Mouse (Mus musculus) bone marrow macrophage, adult 2 months (primary cell): ENCODE data around the gene Mbd3. TPM values are rescaled to one million over a fixed set of nuclear protein-coding genes. Genes with fewer than 3 reads are reported as not detected.

Experiments
- H3K27ac ChIP-seq: 2 replicates; pipeline ENCODE4 v1.5.1; 2012; ENCODE audit warnings: low read depth, low read length; ENCODE audit not compliant: insufficient read depth
- H3K4me1 ChIP-seq: 2 replicates; pipeline ENCODE4 v1.6.1; 2012; ENCODE audit warnings: low read length; ENCODE audit not compliant: control insufficient read depth, insufficient read depth
- H3K4me3 ChIP-seq: 2 replicates; pipeline ENCODE4 v1.5.1; 2012; ENCODE audit warnings: mild to moderate bottlenecking, low read length, moderate library complexity; ENCODE audit not compliant: insufficient read depth
- CTCF ChIP-seq: IDR thresholded peaks from 2 replicates; pipeline ENCODE4 v1.5.1; 2012; ENCODE audit warnings: low read depth, mild to moderate bottlenecking, low read length, moderate library complexity
- POLR2A ChIP-seq: IDR thresholded peaks from 2 replicates; pipeline ENCODE4 v1.6.1; 2012; ENCODE audit warnings: mild to moderate bottlenecking, low read depth, low read length, borderline replicate concordance
- polyA plus RNA-seq: library from polyadenylated mRNA; stranded (reverse); fragments of >200 nt; gene quantifications from 2 replicates; pipeline ENCODE4 v1.2.4, GENCODE M21; 2012; ENCODE audit not compliant: missing spikeins, insufficient read depth, insufficient read length

Mbd3 gene
- polyA plus RNA-seq, 1 experiment: 55.6 TPM

- no peak for TF ChIP-seq POLR2A
- no peak; the same call in 1 of the 2 replicates for TF ChIP-seq CTCF
- H3K4me3 ChIP-seq: no peak overlapping the region
- no peak overlapping the region for H3K27ac ChIP-seq
- H3K4me1 ChIP-seq: peaks cover 3% of the 10 kb centered on the region; the same call in 1 of the 2 replicates
Observed at GRCm38 (mm10) chr10:80343425-80343895, 55.9 kb downstream of the Mbd3 start.

GRCm38 (mm10) chr10:80342749-80343424 lies 56.5 kb downstream of the Mbd3 start:
- TF ChIP-seq POLR2A: no peak
- peaks cover 3% of the 10 kb centered on the region; the same call in 1 of the 2 replicates for H3K4me1 ChIP-seq
- no peak overlapping the region for H3K27ac ChIP-seq
- H3K4me3 ChIP-seq: peak overlapping the region; percentile 15; the same call in 1 of the 2 replicates

Other genes starting within 250 kb of the Mbd3 start
- 48.0 and 49.8 TPM in 2 replicates for gene Cirbp, start 233.6 kb downstream of the Mbd3 start, polyA plus RNA-seq
- gene 1600002K03Rik, start 226.6 kb downstream of the Mbd3 start, polyA plus RNA-seq: 22.7 and 23.9 TPM in 2 replicates
- gene Efna2, start 220.1 kb downstream of the Mbd3 start, polyA plus RNA-seq: 0.51 and 1.0 TPM in 2 replicates
- 27.2 and 36.2 TPM in 2 replicates for gene Mum1, start 173.1 kb downstream of the Mbd3 start, polyA plus RNA-seq
- 104 and 108 TPM in 2 replicates for gene Ndufs7, start 150.4 kb downstream of the Mbd3 start, polyA plus RNA-seq
- gene Gamt, start 138.5 kb downstream of the Mbd3 start, polyA plus RNA-seq: 19.5 and 26.3 TPM in 2 replicates
- 103 and 109 TPM in 2 replicates for gene Dazap1, start 138.1 kb downstream of the Mbd3 start, polyA plus RNA-seq
- 1,336 and 1,616 TPM in 2 replicates for gene Rps15, start 107.1 kb downstream of the Mbd3 start, polyA plus RNA-seq
- 0.25 and 0.81 TPM in 2 replicates for gene Apc2, start 103.6 kb downstream of the Mbd3 start, polyA plus RNA-seq
- 38.8 and 39.3 TPM in 2 replicates for gene 2310011J03Rik, start 79.0 kb downstream of the Mbd3 start, polyA plus RNA-seq
- 2.2 and 2.5 TPM in 2 replicates for gene Pcsk4, start 70.1 kb downstream of the Mbd3 start, polyA plus RNA-seq
- 1.5 TPM in 1 of 2 replicates, not detected in the other for gene Reep6, start 69.6 kb downstream of the Mbd3 start, polyA plus RNA-seq
- gene Adamtsl5, start 51.1 kb downstream of the Mbd3 start, polyA plus RNA-seq: 7.6 and 8.8 TPM in 2 replicates
- not detected in 2 replicates for gene Plk5, start 43.1 kb downstream of the Mbd3 start, polyA plus RNA-seq
- 5.8 and 8.3 TPM in 2 replicates for gene Mex3d, start 11.9 kb downstream of the Mbd3 start, polyA plus RNA-seq
- gene Uqcr11, start 7.3 kb upstream of the Mbd3 start, polyA plus RNA-seq: 175 and 193 TPM in 2 replicates
- gene Tcf3, start 34.1 kb upstream of the Mbd3 start, polyA plus RNA-seq: 25.5 and 27.4 TPM in 2 replicates
- gene Onecut3, start 95.3 kb upstream of the Mbd3 start, polyA plus RNA-seq: not detected in 2 replicates
- gene Atp8b3, start 139.6 kb upstream of the Mbd3 start, polyA plus RNA-seq: not detected in 2 replicates
- gene Rexo1, start 162.0 kb upstream of the Mbd3 start, polyA plus RNA-seq: 28.9 and 29.8 TPM in 2 replicates
- gene Klf16, start 177.8 kb upstream of the Mbd3 start, polyA plus RNA-seq: 7.7 and 9.3 TPM in 2 replicates
- gene Abhd17a, start 190.8 kb upstream of the Mbd3 start, polyA plus RNA-seq: 63.2 and 67.3 TPM in 2 replicates
- gene Scamp4, start 203.3 kb upstream of the Mbd3 start, polyA plus RNA-seq: 29.3 and 35.4 TPM in 2 replicates
- 2.2 and 3.2 TPM in 2 replicates for gene Adat3, start 203.3 kb upstream of the Mbd3 start, polyA plus RNA-seq
- gene Gm49322, start 206.5 kb upstream of the Mbd3 start, polyA plus RNA-seq: 1.1 and 2.1 TPM in 2 replicates
- gene Csnk1g2, start 223.3 kb upstream of the Mbd3 start, polyA plus RNA-seq: 87.3 and 98.4 TPM in 2 replicates